Mouse (Mus musculus): ENCODE data around the gene Mrpl33. TPM values are rescaled to one million over a fixed set of nuclear protein-coding genes. Genes with fewer than 3 reads are reported as not detected.
"Not testable (repeated sequence)": the region's sequence is repeated elsewhere in the genome, so short reads cannot be mapped to it uniquely, and the experiment has no call there.

The Mrpl33 gene
- 100 to 1,000 TPM; 256 to 270 (median 258) TPM for total RNA-seq (2022)

- peak in 1 of 2 experiments; percentile 20 for DNase-seq (ENCODE audit: low spot score in 2 of 2)
Observed at GRCm38 (mm10) chr5:31596481-31597429, at the start of gene Mrpl33. Gene Mrpl33, plus strand, starts transcription at chr5:31596935.

GRCm38 (mm10) chr5:31559401-31559800 lies 37.3 kb upstream of the Mrpl33 start:
- DNase-seq (ENCODE audit: low spot score in 2 of 2), result no peak

- no peak for DNase-seq (ENCODE audit: low spot score in 2 of 2)
Observed at GRCm38 (mm10) chr5:31560352-31560751, 36.4 kb upstream of the Mrpl33 start.

GRCm38 (mm10) chr5:31562036-31562666 lies 34.6 kb upstream of the Mrpl33 start:
- DNase-seq (ENCODE audit: low spot score in 2 of 2), result no peak

GRCm38 (mm10) chr5:31563496-31563895 lies 33.2 kb upstream of the Mrpl33 start:
- DNase-seq (ENCODE audit: low spot score in 2 of 2), result peak; percentile 32 to 48

- DNase-seq (ENCODE audit: low spot score in 2 of 2), result no peak
Observed at GRCm38 (mm10) chr5:31563905-31564304, 32.8 kb upstream of the Mrpl33 start.

GRCm38 (mm10) chr5:31564976-31565375 lies 31.8 kb upstream of the Mrpl33 start:
- peak in 1 of 2 experiments; percentile 24 for DNase-seq (ENCODE audit: low spot score in 2 of 2)

- DNase-seq (ENCODE audit: low spot score in 2 of 2), result no peak
Observed at GRCm38 (mm10) chr5:31566026-31566425, 30.7 kb upstream of the Mrpl33 start.

GRCm38 (mm10) chr5:31566457-31566856 lies 30.3 kb upstream of the Mrpl33 start:
- no peak for DNase-seq (ENCODE audit: low spot score in 2 of 2)

GRCm38 (mm10) chr5:31567951-31568657 lies 28.6 kb upstream of the Mrpl33 start:
- no peak for DNase-seq (ENCODE audit: low spot score in 2 of 2)

GRCm38 (mm10) chr5:31571023-31571608 lies 25.6 kb upstream of the Mrpl33 start:
- DNase-seq (ENCODE audit: low spot score in 2 of 2), result peak; percentile 47 to 58

GRCm38 (mm10) chr5:31573722-31574121 lies 23.0 kb upstream of the Mrpl33 start:
- no peak for DNase-seq (ENCODE audit: low spot score in 2 of 2)

- DNase-seq (ENCODE audit: low spot score in 2 of 2), result no peak
Observed at GRCm38 (mm10) chr5:31576539-31576975, 20.2 kb upstream of the Mrpl33 start.

GRCm38 (mm10) chr5:31581263-31581662 lies 15.5 kb upstream of the Mrpl33 start:
- DNase-seq (ENCODE audit: low spot score in 2 of 2), result no peak

- no peak for DNase-seq (ENCODE audit: low spot score in 2 of 2)
Observed at GRCm38 (mm10) chr5:31581932-31582331, 14.8 kb upstream of the Mrpl33 start.

- DNase-seq (ENCODE audit: low spot score in 2 of 2), result no peak
Observed at GRCm38 (mm10) chr5:31583261-31583660, 13.5 kb upstream of the Mrpl33 start.

- no peak for DNase-seq (ENCODE audit: low spot score in 2 of 2)
Observed at GRCm38 (mm10) chr5:31585526-31585925, 11.2 kb upstream of the Mrpl33 start.

GRCm38 (mm10) chr5:31588016-31588415 lies 8.7 kb upstream of the Mrpl33 start:
- DNase-seq (ENCODE audit: low spot score in 2 of 2), result no peak

- DNase-seq (ENCODE audit: low spot score in 2 of 2), result not testable (repeated sequence)
Observed at GRCm38 (mm10) chr5:31588672-31589071, 8.1 kb upstream of the Mrpl33 start.

GRCm38 (mm10) chr5:31589711-31590319 lies 6.9 kb upstream of the Mrpl33 start:
- DNase-seq (ENCODE audit: low spot score in 2 of 2), result no peak

- no peak for DNase-seq (ENCODE audit: low spot score in 2 of 2)
Observed at GRCm38 (mm10) chr5:31591122-31591521, 5.6 kb upstream of the Mrpl33 start.

Measured in gastrocnemius, adult 8-10 months (tissue).